Mouse (Mus musculus): ENCODE data around the gene Doc2b.

- TF ChIP-seq POLR2A (IDR thresholded peaks at IDR 0.05; ENCODE audit: low read depth, low read length), result no peak
- no peak for TF ChIP-seq CTCF (IDR thresholded peaks at IDR 0.05; ENCODE audit: borderline replicate concordance, insufficient read depth, low read length)
Observed at GRCm38 (mm10) chr11:75796536-75797246, 842 bp upstream of the Doc2b start.

All from embryonic fibroblast, embryonic 13.5 days (primary cell).